Mouse (Mus musculus) neural tube, embryonic 13.5 days (tissue): ENCODE data around the gene Stom. TPM values are rescaled to one million over a fixed set of nuclear protein-coding genes. Genes with fewer than 3 reads are reported as not detected.
A peak's percentile ranks its signal among the peaks of the same experiment; 100 is the strongest.

Source experiments
- ATAC-seq: fragments of 200-750 bp; cut with Nextera tagmentation; 2 replicates; pipeline ENCODE4 v1.8.0; 2017; ENCODE audit warnings: low read depth, mild to moderate bottlenecking, moderate TSS enrichment, moderate library complexity
- H3K27ac ChIP-seq: fragments of 300-500 bp; sonication (generic); replicated peaks from 2 replicates; pipeline ENCODE4 v1.5.1; 2015; ENCODE audit warnings: moderate library complexity, mild to moderate bottlenecking, inconsistent platforms
- H3K27me3 ChIP-seq: fragments of 300-500 bp; sonication (generic); 2 replicates; pipeline ENCODE4 v1.6.1; 2015; ENCODE audit warnings: mild to moderate bottlenecking, inconsistent platforms
- H3K36me3 ChIP-seq: fragments of 300-500 bp; sonication (generic); 2 replicates; pipeline ENCODE4 v1.6.1; 2015; ENCODE audit warnings: mild to moderate bottlenecking, inconsistent platforms
- H3K4me1 ChIP-seq: fragments of 300-500 bp; sonication (generic); replicated peaks from 2 replicates; pipeline ENCODE4 v1.6.1; 2015; ENCODE audit warnings: inconsistent platforms
- H3K4me2 ChIP-seq: fragments of 300-500 bp; sonication (generic); 2 replicates; pipeline ENCODE4 v1.6.1; 2015; ENCODE audit warnings: inconsistent platforms, mild to moderate bottlenecking, moderate library complexity
- H3K4me3 ChIP-seq: fragments of 300-500 bp; sonication (generic); 2 replicates; pipeline ENCODE4 v1.5.1; 2015; ENCODE audit warnings: mild to moderate bottlenecking, inconsistent platforms
- H3K9ac ChIP-seq: fragments of 300-500 bp; sonication (generic); 2 replicates; pipeline ENCODE4 v1.6.1; 2015; ENCODE audit warnings: moderate library complexity, mild to moderate bottlenecking, inconsistent platforms
- H3K9me3 ChIP-seq: fragments of 300-500 bp; sonication (generic); 2 replicates; pipeline ENCODE4 v1.6.1; 2016; ENCODE audit warnings: inconsistent platforms
- WGBS: fragments of 180-500 bp; shearing (Covaris S2); methylation state at CpG from one replicate; pipeline ENCODE4 v1.1.7; 2015; 5-methylcytosine and 5-hydroxymethylcytosine counted together
- polyA plus RNA-seq: library from polyadenylated mRNA; unstranded; fragments of >200 nt; fragmentation: Nextera tagmentation; extraction: Ambion mirVana; gene quantifications from 2 replicates; pipeline ENCODE4 v1.2.1, GENCODE M21; 2015

The Stom gene
- polyA plus RNA-seq, 1 experiment from 2014 or later, result 13.3 TPM

GRCm38 (mm10) chr2:35337419-35337818 lies 643 bp upstream of the Stom start:
- Histone ChIP-seq H3K36me3 (no peaks in the 10 kb centered on the region), H3K9me3 (no peaks in the 10 kb centered on the region), H3K4me3 (peak overlapping the region; percentile 68), H3K27ac (peak overlapping the region; percentile 63; the same call in 1 of the 2 replicates), H3K27me3 (peaks cover 8% of the 10 kb centered on the region; the same call in 1 of the 2 replicates), H3K4me1 (peaks cover 21% of the 10 kb centered on the region), H3K4me2 (peak overlapping the region; percentile 96), H3K9ac (peak overlapping the region; percentile 62)
- ATAC-seq, result peak; percentile 33
- 42% methylated on average over 10 of the region's 10 CpGs for WGBS

- Histone ChIP-seq H3K36me3 (no peaks in the 10 kb centered on the region), H3K9me3 (no peaks in the 10 kb centered on the region), H3K4me1 (peaks cover 21% of the 10 kb centered on the region), H3K4me2 (peak overlapping the region; percentile 96), H3K9ac (peak overlapping the region; percentile 80), H3K27me3 (peaks cover 8% of the 10 kb centered on the region; the same call in 1 of the 2 replicates), H3K27ac (no peak overlapping the region), H3K4me3 (peak overlapping the region; percentile 68)
- no peak for ATAC-seq
- 6% methylated on average over 7 of the region's 7 CpGs for WGBS
Measured at GRCm38 (mm10) chr2:35335620-35336019, 1.2 kb downstream of the Stom start.

- Histone ChIP-seq H3K4me2 (no peak overlapping the region), H3K4me3 (no peak overlapping the region), H3K9me3 (no peaks in the 10 kb centered on the region), H3K27me3 (peaks cover 8% of the 10 kb centered on the region; the same call in 1 of the 2 replicates), H3K9ac (no peak overlapping the region), H3K27ac (no peak overlapping the region), H3K4me1 (peaks cover 21% of the 10 kb centered on the region), H3K36me3 (no peaks in the 10 kb centered on the region)
- ATAC-seq, result no peak
Measured at GRCm38 (mm10) chr2:35333670-35334069, 3.1 kb downstream of the Stom start.

- Histone ChIP-seq H3K27me3 (peaks cover 8% of the 10 kb centered on the region; the same call in 1 of the 2 replicates), H3K4me2 (no peak overlapping the region), H3K27ac (no peak overlapping the region), H3K36me3 (no peaks in the 10 kb centered on the region), H3K9ac (no peak overlapping the region), H3K4me3 (no peak overlapping the region), H3K4me1 (peaks cover 15% of the 10 kb centered on the region), H3K9me3 (no peaks in the 10 kb centered on the region)
- no peak for ATAC-seq
- 70% methylated on average over 2 of the region's 2 CpGs for WGBS
Measured at GRCm38 (mm10) chr2:35331205-35331604, 5.6 kb downstream of the Stom start.

- 80% methylated on average over 2 of the region's 2 CpGs for WGBS
Measured at GRCm38 (mm10) chr2:35329061-35329460, 7.7 kb downstream of the Stom start.

GRCm38 (mm10) chr2:35328064-35328792 lies 8.5 kb downstream of the Stom start:
- no peak overlapping the region for H3K27ac ChIP-seq
- peaks cover 11% of the 10 kb centered on the region; the same call in 1 of the 2 replicates for H3K4me1 ChIP-seq
- H3K36me3 ChIP-seq, result no peaks in the 10 kb centered on the region
- 59% methylated on average over 11 of the region's 11 CpGs for WGBS
- H3K4me3 ChIP-seq, result no peak overlapping the region
- H3K27me3 ChIP-seq, result no peaks in the 10 kb centered on the region
- ATAC-seq, result no peak
- H3K9ac ChIP-seq, result no peak overlapping the region
- no peak overlapping the region for H3K4me2 ChIP-seq
- no peaks in the 10 kb centered on the region for H3K9me3 ChIP-seq

More at GRCm38 (mm10) chr2:35329061-35329460, 7.7 kb downstream of the Stom start:
- H3K9me3 ChIP-seq, result no peaks in the 10 kb centered on the region
- no peaks in the 10 kb centered on the region for H3K36me3 ChIP-seq
- H3K4me3 ChIP-seq, result no peak overlapping the region
- H3K9ac ChIP-seq, result no peak overlapping the region
- H3K27ac ChIP-seq, result no peak overlapping the region
- no peaks in the 10 kb centered on the region for H3K27me3 ChIP-seq
- no peak overlapping the region for H3K4me2 ChIP-seq
- H3K4me1 ChIP-seq, result peaks cover 4% of the 10 kb centered on the region; the same call in 1 of the 2 replicates
- ATAC-seq, result no peak

GRCm38 (mm10) chr2:35327583-35327982 lies 9.2 kb downstream of the Stom start:
- Histone ChIP-seq H3K4me1 (peaks cover 16% of the 10 kb centered on the region; the same call in 1 of the 2 replicates), H3K36me3 (no peaks in the 10 kb centered on the region), H3K9me3 (no peaks in the 10 kb centered on the region), H3K27me3 (no peaks in the 10 kb centered on the region), H3K9ac (no peak overlapping the region), H3K4me2 (no peak overlapping the region), H3K4me3 (no peak overlapping the region), H3K27ac (no peak overlapping the region)
- WGBS, result 75% methylated on average over 10 of the region's 10 CpGs
- ATAC-seq, result no peak

- peaks cover 22% of the 10 kb centered on the region for H3K4me1 ChIP-seq
- WGBS, result 84% methylated on average over 1 of the region's 1 CpGs
- H3K4me2 ChIP-seq, result no peak overlapping the region
- H3K9ac ChIP-seq, result no peak overlapping the region
- no peak overlapping the region for H3K27ac ChIP-seq
- no peak overlapping the region for H3K4me3 ChIP-seq
- no peaks in the 10 kb centered on the region for H3K36me3 ChIP-seq
- no peak for ATAC-seq
- H3K9me3 ChIP-seq, result no peaks in the 10 kb centered on the region
- H3K27me3 ChIP-seq, result no peaks in the 10 kb centered on the region
Measured at GRCm38 (mm10) chr2:35326931-35327330, 9.8 kb downstream of the Stom start.

GRCm38 (mm10) chr2:35325930-35326329 lies 10.8 kb downstream of the Stom start:
- 66% methylated on average over 10 of the region's 10 CpGs for WGBS
- no peak overlapping the region for H3K9ac ChIP-seq
- H3K4me3 ChIP-seq, result no peak overlapping the region
- no peaks in the 10 kb centered on the region for H3K9me3 ChIP-seq
- peaks cover 24% of the 10 kb centered on the region for H3K4me1 ChIP-seq
- no peaks in the 10 kb centered on the region for H3K36me3 ChIP-seq
- no peaks in the 10 kb centered on the region for H3K27me3 ChIP-seq
- no peak overlapping the region for H3K27ac ChIP-seq
- no peak for ATAC-seq
- H3K4me2 ChIP-seq, result no peak overlapping the region

- H3K4me2 ChIP-seq, result no peak overlapping the region
- H3K36me3 ChIP-seq, result no peaks in the 10 kb centered on the region
- H3K9ac ChIP-seq, result 0 out of 2 replicates have a peak overlapping the region, but pooled peaks have one; percentile 5
- H3K4me1 ChIP-seq, result peaks cover 24% of the 10 kb centered on the region
- H3K9me3 ChIP-seq, result no peaks in the 10 kb centered on the region
- no peak overlapping the region for H3K4me3 ChIP-seq
- peak overlapping the region; percentile 43 for H3K27ac ChIP-seq
- 70% methylated on average over 10 of the region's 10 CpGs for WGBS
- 0 out of 2 replicates have a peak, but pooled peaks have one; percentile 27 for ATAC-seq
- H3K27me3 ChIP-seq, result no peaks in the 10 kb centered on the region
Measured at GRCm38 (mm10) chr2:35322404-35323164, 14.2 kb downstream of the Stom start.

- Histone ChIP-seq H3K9me3 (no peaks in the 10 kb centered on the region), H3K4me3 (no peak overlapping the region), H3K4me1 (peaks cover 20% of the 10 kb centered on the region), H3K9ac (no peak overlapping the region), H3K36me3 (no peaks in the 10 kb centered on the region), H3K27me3 (no peaks in the 10 kb centered on the region), H3K27ac (no peak overlapping the region), H3K4me2 (no peak overlapping the region)
- ATAC-seq, result no peak
- WGBS, result 88% methylated on average over 15 of the region's 15 CpGs
Measured at GRCm38 (mm10) chr2:35320399-35320798, 16.4 kb downstream of the Stom start.

GRCm38 (mm10) chr2:35318405-35318804 lies 18.4 kb downstream of the Stom start:
- WGBS, result 88% methylated on average over 12 of the region's 12 CpGs
- no peak overlapping the region for H3K9ac ChIP-seq
- peaks cover 15% of the 10 kb centered on the region for H3K4me1 ChIP-seq
- ATAC-seq, result no peak
- no peak overlapping the region for H3K27ac ChIP-seq
- no peaks in the 10 kb centered on the region for H3K36me3 ChIP-seq
- no peaks in the 10 kb centered on the region for H3K27me3 ChIP-seq
- H3K9me3 ChIP-seq, result no peaks in the 10 kb centered on the region
- no peak overlapping the region for H3K4me2 ChIP-seq
- H3K4me3 ChIP-seq, result no peak overlapping the region
